Mouse (Mus musculus) CH12.LX (cell line): ENCODE results near the gene Dcbld1. TPM values are rescaled to one million over a fixed set of nuclear protein-coding genes. Genes with fewer than 3 reads are reported as not detected.

Source experiments
- DNase-seq: peaks from one replicate; pipeline ENCODE4 v3.0.0-alpha.2; 2013; ENCODE audit errors: extremely low read depth
- H3K27ac ChIP-seq: 2 replicates; pipeline ENCODE4 v1.5.1; 2012; ENCODE audit warnings: low read depth, mild to moderate bottlenecking, control low read depth, moderate library complexity; ENCODE audit not compliant: insufficient read depth
- H3K27me3 ChIP-seq: replicated peaks from 2 replicates; pipeline ENCODE3; 2012; ENCODE audit warnings: inconsistent platforms
- H3K36me3 ChIP-seq, 2 experiments: replicated peaks in 1 of 2; 2 replicates each; pipeline versions ENCODE3 to v1.6.1; 2012; ENCODE audit warnings: inconsistent platforms in 1 of 2, low read length in 1 of 2, mild to moderate bottlenecking in 1 of 2, mixed read lengths in 1 of 2, moderate library complexity in 1 of 2; ENCODE audit not compliant: control insufficient read depth in 1 of 2, insufficient read depth in 1 of 2
- H3K4me1 ChIP-seq, 2 experiments: 2 replicates each; pipeline ENCODE4 v1.6.1; 2012; ENCODE audit warnings: inconsistent platforms in 1 of 2, moderate library complexity in 1 of 2; ENCODE audit not compliant: insufficient read depth in 2 of 2, control insufficient read depth in 1 of 2
- H3K4me2 ChIP-seq: 2 replicates; pipeline ENCODE4 v1.6.1; 2012; ENCODE audit warnings: low read depth, mild to moderate bottlenecking, control low read depth; ENCODE audit not compliant: poor library complexity, insufficient read depth, severe bottlenecking
- H3K4me3 ChIP-seq, 3 experiments: fragments of 150-350 bp in 1 of 3; sonication (generic) in 1 of 3; replicated peaks in 1 of 3; 2 replicates each; pipeline versions ENCODE3 to v1.5.1; 2011 to 2012; ENCODE audit warnings: low read depth in 2 of 3, low read length in 2 of 3, mild to moderate bottlenecking in 2 of 3, moderate library complexity in 2 of 3, control low read depth in 1 of 3, improper control_type of control experiment in 1 of 3, inconsistent platforms in 1 of 3, mixed read lengths in 1 of 3; ENCODE audit not compliant: poor library complexity in 1 of 3
- H3K79me2 ChIP-seq: replicated peaks from 2 replicates; pipeline ENCODE4 v1.6.1; 2012; ENCODE audit warnings: mild to moderate bottlenecking, moderate library complexity; ENCODE audit not compliant: control insufficient read depth, poor library complexity, insufficient read depth, severe bottlenecking; ENCODE audit errors: extremely low read depth
- H3K9ac ChIP-seq: 2 replicates; pipeline ENCODE4 v1.6.1; 2012; ENCODE audit warnings: low read depth, mild to moderate bottlenecking, control low read depth, moderate library complexity; ENCODE audit not compliant: insufficient read depth
- H3K9me3 ChIP-seq: replicated peaks from 2 replicates; pipeline ENCODE3; 2012; ENCODE audit warnings: low read length, inconsistent platforms, mixed read lengths
- CHD1 ChIP-seq: IDR thresholded peaks from 2 replicates; pipeline ENCODE4 v1.6.1; 2012; ENCODE audit warnings: low read depth, low read length, improper control_type of control experiment, inconsistent platforms
- CHD2 ChIP-seq: IDR thresholded peaks from 2 replicates; pipeline ENCODE4 v1.6.1; 2011; ENCODE audit warnings: low read length, improper control_type of control experiment
- ELF1 ChIP-seq: IDR thresholded peaks from 2 replicates; pipeline ENCODE4 v1.6.1; 2014; ENCODE audit warnings: low read depth, mild to moderate bottlenecking, inconsistent platforms, low read length, improper control_type of control experiment
- ETS1 ChIP-seq: conservative IDR thresholded peaks from 2 replicates; pipeline ENCODE4 v1.6.1; 2012; ENCODE audit warnings: low read depth, mild to moderate bottlenecking, inconsistent platforms, low read length, improper control_type of control experiment, moderate library complexity
- IRF4 ChIP-seq: IDR thresholded peaks from 2 replicates; pipeline ENCODE4 v1.6.1; 2014; ENCODE audit warnings: low read depth, mild to moderate bottlenecking, inconsistent platforms, low read length, improper control_type of control experiment
- KAT2A ChIP-seq: IDR thresholded peaks from 2 replicates; pipeline ENCODE4 v1.6.1; 2012; ENCODE audit warnings: low read length, improper control_type of control experiment, inconsistent platforms; ENCODE audit not compliant: insufficient replicate concordance
- MAFK ChIP-seq: IDR thresholded peaks from 2 replicates; pipeline ENCODE4 v1.6.1; 2011; ENCODE audit warnings: low read length, improper control_type of control experiment; ENCODE audit not compliant: insufficient replicate concordance
- MAX ChIP-seq: IDR thresholded peaks from 2 replicates; pipeline ENCODE4 v1.6.1; 2011; ENCODE audit warnings: low read length, improper control_type of control experiment
- MXI1 ChIP-seq: IDR thresholded peaks from 2 replicates; pipeline ENCODE4 v1.6.1; 2011; ENCODE audit warnings: mild to moderate bottlenecking, low read depth, low read length, improper control_type of control experiment
- MYC ChIP-seq: IDR thresholded peaks from 2 replicates; pipeline ENCODE4 v1.6.1; 2011; ENCODE audit warnings: low read depth, mild to moderate bottlenecking, improper control_type of control experiment, low read length
- NELFE ChIP-seq: IDR thresholded peaks from 2 replicates; pipeline ENCODE4 v1.6.1; 2011; ENCODE audit warnings: low read depth, low read length, improper control_type of control experiment
- PAX5 ChIP-seq: IDR thresholded peaks from 2 replicates; pipeline ENCODE4 v1.6.1; 2012; ENCODE audit warnings: low read length, inconsistent platforms, mixed read lengths
- POLR2AphosphoS2 ChIP-seq: IDR thresholded peaks from 2 replicates; pipeline ENCODE4 v1.6.1; 2011; ENCODE audit warnings: low read depth, low read length, improper control_type of control experiment
- RCOR1 ChIP-seq: conservative IDR thresholded peaks from 2 replicates; pipeline ENCODE4 v1.6.1; 2012; ENCODE audit warnings: low read depth, mild to moderate bottlenecking, inconsistent platforms, low read length, improper control_type of control experiment
- SIN3A ChIP-seq: IDR thresholded peaks from 2 replicates; pipeline ENCODE4 v1.6.1; 2012; ENCODE audit warnings: low read length, improper control_type of control experiment, inconsistent platforms
- TCF12 ChIP-seq: IDR thresholded peaks from 2 replicates; pipeline ENCODE4 v1.6.1; 2014; ENCODE audit warnings: low read depth, mild to moderate bottlenecking, inconsistent platforms, low read length, improper control_type of control experiment
- UBTF ChIP-seq: IDR thresholded peaks from 2 replicates; pipeline ENCODE4 v1.6.1; 2012; ENCODE audit warnings: low read depth, mild to moderate bottlenecking, inconsistent platforms, low read length, improper control_type of control experiment, moderate library complexity
- USF1 ChIP-seq: IDR thresholded peaks from 2 replicates; pipeline ENCODE4 v1.6.1; 2014; ENCODE audit warnings: low read depth, mild to moderate bottlenecking, inconsistent platforms, low read length, improper control_type of control experiment
- USF2 ChIP-seq: conservative IDR thresholded peaks from 2 replicates; pipeline ENCODE4 v1.6.1; 2011; ENCODE audit warnings: low read depth, low read length, improper control_type of control experiment
- ZC3H11A ChIP-seq: IDR thresholded peaks from 2 replicates; pipeline ENCODE4 v1.6.1; 2012; ENCODE audit warnings: low read depth, mild to moderate bottlenecking, inconsistent platforms, low read length, improper control_type of control experiment
- ZMIZ1 ChIP-seq: IDR thresholded peaks from 2 replicates; pipeline ENCODE4 v1.6.1; 2012; ENCODE audit warnings: low read depth, mild to moderate bottlenecking, inconsistent platforms, low read length, improper control_type of control experiment
- ZNF384 ChIP-seq: IDR thresholded peaks from 2 replicates; pipeline ENCODE4 v1.6.1; 2012; ENCODE audit warnings: low read depth, low read length, improper control_type of control experiment, inconsistent platforms
- dilution Hi-C: fragments of 300-500 bp; cut with MboI; formaldehyde crosslinking; loops from 2 replicates; pipeline ENCODE4 v1.14.3; 2020; ENCODE audit warnings: low sequenced_read_pairs; ENCODE audit not compliant: extremely low pct_unique_long_range_greater_than_20kb, extremely low pct_ligation_motif_present
- in situ Hi-C: fragments of 300-500 bp; cut with MboI; formaldehyde crosslinking; loops from 3 replicates; pipeline ENCODE4 v1.14.3; 2019; ENCODE audit warnings: low sequenced_read_pairs, low pct_ligation_motif_present, low pct_unique_long_range_greater_than_20kb, mixed read lengths
- polyA plus RNA-seq: library from polyadenylated mRNA; unstranded; fragments of >175 nt; gene quantifications from 2 replicates; pipeline ENCODE4 v1.2.1, GENCODE M21; 2012; ENCODE audit warnings: low read depth; ENCODE audit not compliant: insufficient read length
- total RNA-seq, 2 experiments: library from RNA; depleted of rRNA; stranded (reverse); fragments of 300-350 nt in 1 of 2; fragments of >200 nt in 1 of 2; gene quantifications; 2 replicates each; pipeline ENCODE4 v1.2.3; 2012 to 2014

Dcbld1 gene
- total and polyA plus RNA-seq, 3 experiments, result 0.93 to 3.5 (median 2.7) TPM

- no peak for TF ChIP-seq ZNF384
- TF ChIP-seq USF1, result no peak
- TF ChIP-seq MYC, result no peak
- no peak for TF ChIP-seq UBTF
- no peak for TF ChIP-seq RCOR1
- TF ChIP-seq KAT2A, result no peak
- no peak for TF ChIP-seq MAFK
- TF ChIP-seq CHD2, result no peak
- no peak for TF ChIP-seq ETS1
- TF ChIP-seq USF2, result no peak
- no peak for TF ChIP-seq PAX5
- no peak for TF ChIP-seq POLR2AphosphoS2
- TF ChIP-seq ELF1, result no peak
Observed at GRCm38 (mm10) chr10:52280623-52281022, 47.2 kb downstream of the Dcbld1 start.

GRCm38 (mm10) chr10:52281337-52281736 lies 47.9 kb downstream of the Dcbld1 start:
- in situ Hi-C loops (no loop called here), dilution Hi-C loops (no loop called here)
- Histone ChIP-seq H3K4me3 (no peak overlapping the region), H3K36me3 (no peaks in the 10 kb centered on the region), H3K4me1 (peaks cover 3 to 6% of the 10 kb centered on the region in 2 experiments; a peak in 3 of 4 replicates), H3K9me3 (no peaks in the 10 kb centered on the region), H3K27me3 (no peaks in the 10 kb centered on the region), H3K79me2 (no peaks in the 10 kb centered on the region), H3K9ac (no peak overlapping the region), H3K27ac (no peak overlapping the region), H3K4me2 (no peak overlapping the region)
- no peak for DNase-seq
- TF ChIP-seq NELFE (no peak), POLR2AphosphoS2 (no peak), TCF12 (no peak), ZC3H11A (no peak), ELF1 (no peak), SIN3A (no peak), IRF4 (no peak), MXI1 (no peak), CHD1 (no peak), UBTF (no peak), MAX (no peak), ZMIZ1 (no peak)
- TF ChIP-seq, all 38 proteins: peak for 0

More at GRCm38 (mm10) chr10:52280623-52281022, 47.2 kb downstream of the Dcbld1 start:
- Histone ChIP-seq H3K9me3 (no peaks in the 10 kb centered on the region), H3K4me2 (no peak overlapping the region), H3K9ac (no peak overlapping the region), H3K4me1 (peaks cover 3 to 6% of the 10 kb centered on the region in 2 experiments; a peak in 3 of 4 replicates), H3K4me3 (no peak overlapping the region), H3K27ac (no peak overlapping the region), H3K79me2 (no peaks in the 10 kb centered on the region), H3K36me3 (no peaks in the 10 kb centered on the region), H3K27me3 (no peaks in the 10 kb centered on the region)
- DNase-seq, result no peak
- dilution Hi-C loops, result no loop called here
- in situ Hi-C loops, result no loop called here
